Mouse (Mus musculus) MEL (cell line): ENCODE measurements around the gene Slc35d1.

Experiments
- CHD2 ChIP-seq: IDR thresholded peaks from 2 replicates; pipeline ENCODE4 v1.6.1; 2011; ENCODE audit warnings: low read length, improper control_type of control experiment
- EP300 ChIP-seq, 2 experiments: IDR thresholded peaks; 2 replicates each; pipeline ENCODE4 v1.6.1; 2011; ENCODE audit warnings: improper control_type of control experiment in 2 of 2, low read length in 2 of 2, low read depth in 1 of 2, mild to moderate bottlenecking in 1 of 2
- GATA1 ChIP-seq: IDR thresholded peaks from 2 replicates; pipeline ENCODE4 v1.6.1; 2011; ENCODE audit warnings: low read depth, low read length, improper control_type of control experiment
- MAFK ChIP-seq: IDR thresholded peaks from 2 replicates; pipeline ENCODE4 v1.6.1; 2011; ENCODE audit warnings: low read depth, mild to moderate bottlenecking, low read length, improper control_type of control experiment, borderline replicate concordance
- MAX ChIP-seq: IDR thresholded peaks from 2 replicates; pipeline ENCODE4 v1.6.1; 2011; ENCODE audit warnings: low read length, improper control_type of control experiment
- MYC ChIP-seq: IDR thresholded peaks from 2 replicates; pipeline ENCODE4 v1.6.1; 2011; ENCODE audit warnings: low read depth, mild to moderate bottlenecking, low read length, improper control_type of control experiment, moderate library complexity
- POLR2AphosphoS2 ChIP-seq: IDR thresholded peaks from 2 replicates; pipeline ENCODE4 v1.6.1; 2011; ENCODE audit warnings: low read length, improper control_type of control experiment
- RAD21 ChIP-seq: IDR thresholded peaks from 2 replicates; pipeline ENCODE4 v1.6.1; 2011; ENCODE audit warnings: mild to moderate bottlenecking, low read depth, low read length, improper control_type of control experiment
- ZKSCAN1 ChIP-seq: IDR thresholded peaks from 2 replicates; pipeline ENCODE4 v1.6.1; 2012; ENCODE audit warnings: low read depth, mild to moderate bottlenecking, inconsistent platforms, low read length, improper control_type of control experiment, moderate library complexity
- ZMIZ1 ChIP-seq: IDR thresholded peaks from 2 replicates; pipeline ENCODE4 v1.6.1; 2012; ENCODE audit warnings: low read depth, mild to moderate bottlenecking, inconsistent platforms, low read length, improper control_type of control experiment, moderate library complexity

DNA sequence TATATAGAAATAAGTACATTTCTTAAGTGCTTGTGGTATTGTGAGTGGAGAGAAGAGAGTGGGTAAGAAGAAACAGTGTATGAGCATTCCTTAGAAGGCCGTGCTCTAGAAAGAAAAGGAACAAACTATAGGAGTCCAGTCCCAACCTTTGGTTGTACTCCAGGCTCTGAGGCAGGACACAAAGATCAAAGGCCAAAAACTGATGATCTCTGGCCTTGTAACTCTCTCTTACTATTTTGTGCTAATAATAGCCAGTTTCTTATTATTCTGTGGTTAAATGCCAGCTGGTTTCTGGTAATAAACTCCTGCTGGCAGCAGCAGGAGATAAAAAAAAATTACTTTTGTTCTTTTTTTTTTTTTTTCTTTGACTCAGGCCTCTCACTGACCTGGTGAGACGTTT, 17.2 kb upstream of the Slc35d1 start:
- TF ChIP-seq ZMIZ1 (no peak), GATA1 (no peak), MAX (no peak), EP300 (IDR thresholded peaks at IDR 0.05; ENCODE audit: low read depth in 1 of 2, low read length in 2 of 2) (no peak), POLR2AphosphoS2 (no peak), MAFK (no peak), MYC (no peak), RAD21 (no peak), ZKSCAN1 (no peak), CHD2 (no peak)
